Mouse (Mus musculus) hematopoietic stem cell, adult 5-6 weeks (primary cell): Measurements from ENCODE around the gene Slc9a1. TPM values are rescaled to one million over a fixed set of nuclear protein-coding genes. Genes with fewer than 3 reads are reported as not detected.

Experiments
- ATAC-seq, 2 experiments: fragments of 125-278 bp in 1 of 2; replicated peaks in 1 of 2; 2 replicates each; pipeline ENCODE4 v1.8.0; 2016 to 2017; ENCODE audit warnings: inconsistent platforms in 2 of 2, mild to moderate bottlenecking in 2 of 2, moderate number of reproducible peaks in 2 of 2, low read depth in 1 of 2, moderate TSS enrichment in 1 of 2; ENCODE audit not compliant: low FRiP score in 2 of 2, poor library complexity in 2 of 2, severe bottlenecking in 2 of 2, insufficient read depth in 1 of 2, low TSS enrichment in 1 of 2
- total RNA-seq: library from RNA; stranded (forward); fragments of 172-1452, 232-1000 nt; gene quantifications from 2 replicates; pipeline ENCODE4 v1.2.3, GENCODE M21; 2017

The Slc9a1 gene
- total RNA-seq: 11.0 and 16.9 TPM in 2 replicates

- peak; percentile 91 for ATAC-seq
These were observed at the start of gene Slc9a1 for GRCm38 (mm10) chr4:133369553-133370297. Gene Slc9a1, plus strand, starts transcription at chr4:133369706.

DNA sequence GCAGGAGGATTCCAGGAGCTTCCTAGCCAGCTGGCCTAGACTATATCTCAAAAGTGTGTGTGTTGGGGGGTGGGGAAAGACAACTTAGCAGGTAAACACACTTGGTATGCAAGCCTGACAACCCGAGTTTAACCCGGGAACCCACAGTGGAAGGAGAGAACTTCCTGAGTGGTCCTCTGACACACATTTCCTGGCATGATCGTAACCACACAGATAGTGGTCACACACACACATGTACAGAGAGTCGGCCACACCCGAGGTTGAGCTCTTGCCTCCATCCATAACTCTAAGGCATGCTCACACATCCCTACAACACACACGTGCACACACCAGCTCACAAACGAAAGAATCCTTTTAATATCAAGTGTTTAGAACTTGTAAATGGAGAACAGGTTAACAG is 41.4 kb upstream of the Slc9a1 start:
- peak; percentile 22 to 45; a peak in 3 of 4 replicates for ATAC-seq

DNA sequence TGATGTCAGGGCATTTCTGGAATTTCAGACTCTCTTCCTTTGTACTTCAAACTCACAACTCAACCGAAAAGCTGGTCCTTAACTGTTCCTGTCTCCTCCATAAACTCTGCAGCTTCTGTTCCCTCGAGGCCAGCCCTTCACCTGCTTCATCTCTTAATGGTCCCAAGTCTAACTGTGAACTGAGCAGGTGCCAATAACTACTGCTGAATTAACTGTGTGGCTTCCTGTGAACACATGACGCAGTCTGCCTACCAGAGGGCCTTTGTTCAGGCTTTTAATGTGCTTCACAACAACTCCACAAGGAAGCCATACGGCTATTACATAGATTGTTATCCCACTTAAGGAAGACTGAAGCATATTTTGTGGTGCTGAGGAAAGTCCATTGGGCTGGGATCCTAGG is 39.2 kb upstream of the Slc9a1 start:
- ATAC-seq: no peak; a peak in 1 of 4 replicates

- ATAC-seq: no peak
These were observed 36.2 kb upstream of the Slc9a1 start for GRCm38 (mm10) chr4:133333306-133333705.

DNA sequence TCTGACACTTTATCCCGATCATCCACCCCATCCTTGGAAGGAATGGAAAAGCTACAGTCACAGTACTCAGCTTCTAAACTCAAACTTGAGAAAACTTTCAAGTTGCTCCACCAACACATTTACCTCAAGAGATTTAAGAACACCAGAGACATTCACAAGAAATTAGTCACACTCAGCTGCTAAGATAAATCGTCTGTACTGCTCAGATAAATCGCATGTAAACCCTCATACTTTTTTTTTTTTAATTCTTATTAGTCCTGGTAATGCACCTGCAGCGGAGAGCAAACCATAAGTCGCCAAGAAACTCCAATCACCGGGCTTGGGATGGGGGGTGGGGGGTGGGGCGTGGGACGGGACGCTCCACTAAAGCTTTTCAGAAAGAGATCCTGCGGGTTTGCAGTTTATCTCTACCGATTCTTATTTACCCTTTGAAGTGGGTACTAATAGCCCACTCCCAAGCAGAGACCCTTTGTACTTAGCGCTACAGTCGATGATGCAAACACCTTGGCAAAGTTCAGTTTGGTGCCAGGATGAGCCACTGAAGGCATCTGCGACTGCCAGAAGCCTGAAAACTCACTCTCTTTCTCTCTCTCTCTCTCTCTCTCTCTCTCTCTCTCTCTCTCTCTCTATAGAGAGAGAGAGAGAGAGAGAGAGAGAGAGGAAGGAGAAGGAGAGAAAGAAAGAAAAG is 31.5 kb upstream of the Slc9a1 start:
- no peak for ATAC-seq

DNA sequence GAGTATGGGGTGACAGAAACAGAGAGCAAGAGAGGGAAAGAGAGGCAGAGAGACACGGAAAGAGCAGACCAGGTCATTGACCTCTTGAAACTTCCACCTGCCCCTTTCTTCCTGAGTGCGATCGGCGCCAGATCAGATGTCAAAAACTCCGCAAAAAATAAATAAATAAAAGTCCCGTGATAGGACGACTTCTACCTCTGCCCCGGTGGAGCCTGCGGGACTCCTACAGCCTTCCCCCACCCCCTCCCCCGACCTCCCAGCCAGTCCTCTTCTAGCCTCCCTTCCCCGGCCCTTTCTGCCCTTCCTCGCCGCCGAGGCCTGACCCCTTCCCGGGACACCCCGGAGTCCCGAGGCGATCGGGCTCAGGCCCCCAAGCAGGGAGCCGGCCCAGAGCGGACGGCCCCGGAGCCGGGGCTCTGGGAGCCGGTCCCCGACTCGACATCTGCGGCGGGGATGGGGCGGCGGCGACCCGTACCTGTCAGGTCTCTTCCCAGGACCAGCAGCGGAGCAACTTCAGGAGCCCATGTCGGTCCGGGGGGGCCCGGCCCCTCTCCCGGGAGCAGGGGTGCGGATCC is 30.9 kb upstream of the Slc9a1 start:
- no peak for ATAC-seq

GRCm38 (mm10) chr4:133339148-133339749 is 30.3 kb upstream of the Slc9a1 start:
- ATAC-seq: peak; percentile 95 to 98

GRCm38 (mm10) chr4:133340217-133340616 is 29.3 kb upstream of the Slc9a1 start:
- ATAC-seq: no peak

GRCm38 (mm10) chr4:133344112-133344511 is 25.4 kb upstream of the Slc9a1 start:
- ATAC-seq: no peak

- ATAC-seq: no peak
These were observed 23.8 kb upstream of the Slc9a1 start for GRCm38 (mm10) chr4:133345702-133346101.

- peak in 1 of 2 experiments; percentile 29; a peak in 2 of 4 replicates for ATAC-seq
These were observed 22.9 kb upstream of the Slc9a1 start for GRCm38 (mm10) chr4:133346577-133346976.

GRCm38 (mm10) chr4:133347624-133348023 is 21.9 kb upstream of the Slc9a1 start:
- no peak for ATAC-seq

DNA sequence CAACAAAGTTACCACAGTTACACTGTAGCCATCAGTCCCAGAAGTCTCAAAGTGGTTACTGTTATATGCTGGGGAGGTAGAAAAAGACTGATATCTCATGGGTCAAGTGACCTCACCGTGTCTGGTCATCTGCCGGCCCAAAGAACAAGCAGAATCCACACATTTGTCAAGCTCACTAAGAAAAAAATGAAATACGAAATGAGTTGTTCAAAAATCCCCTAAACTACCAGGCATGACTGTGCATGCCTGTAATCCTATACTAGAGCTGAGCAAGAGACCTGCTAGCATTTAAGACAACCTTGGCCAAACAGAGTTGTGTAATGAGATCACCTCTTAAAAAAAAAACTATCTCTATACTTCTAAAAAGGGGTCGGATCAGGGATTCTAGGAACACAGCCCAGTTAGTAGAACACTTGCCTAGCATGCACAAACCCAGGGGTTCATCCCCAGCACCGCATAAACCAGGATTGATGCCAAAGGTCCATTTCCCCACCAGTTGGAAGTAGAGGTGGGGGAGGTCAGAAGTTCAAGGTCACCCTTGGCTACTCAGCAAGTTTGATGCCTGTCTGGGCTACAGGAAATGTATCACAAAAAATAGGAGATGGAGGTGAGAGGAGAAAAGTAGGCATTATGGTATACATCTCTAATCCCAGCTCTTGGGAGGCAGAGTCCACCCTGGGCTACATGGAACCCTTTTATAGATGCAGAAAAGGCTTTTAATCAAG is 21.3 kb upstream of the Slc9a1 start:
- no peak for ATAC-seq

DNA sequence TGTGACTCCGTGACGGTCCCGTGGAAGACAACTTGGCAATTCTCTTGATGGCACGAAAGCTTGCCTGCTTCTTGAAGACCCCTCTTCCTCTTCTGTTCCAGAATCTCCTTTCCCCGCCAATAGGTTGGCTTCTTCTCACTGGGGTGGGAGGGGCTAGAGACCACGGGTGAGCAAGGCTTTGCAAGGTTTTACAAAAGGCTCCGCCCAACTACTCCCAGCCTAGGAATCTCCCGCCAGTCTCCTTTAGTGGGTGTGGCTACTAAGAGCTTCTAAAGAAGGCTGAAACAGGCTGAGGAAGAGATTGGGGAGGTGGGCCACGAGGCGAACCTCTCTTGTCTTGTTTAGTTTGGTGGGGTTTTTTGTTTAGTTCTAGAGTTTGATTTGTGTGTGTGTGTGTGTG is 16.7 kb upstream of the Slc9a1 start:
- no peak for ATAC-seq

DNA sequence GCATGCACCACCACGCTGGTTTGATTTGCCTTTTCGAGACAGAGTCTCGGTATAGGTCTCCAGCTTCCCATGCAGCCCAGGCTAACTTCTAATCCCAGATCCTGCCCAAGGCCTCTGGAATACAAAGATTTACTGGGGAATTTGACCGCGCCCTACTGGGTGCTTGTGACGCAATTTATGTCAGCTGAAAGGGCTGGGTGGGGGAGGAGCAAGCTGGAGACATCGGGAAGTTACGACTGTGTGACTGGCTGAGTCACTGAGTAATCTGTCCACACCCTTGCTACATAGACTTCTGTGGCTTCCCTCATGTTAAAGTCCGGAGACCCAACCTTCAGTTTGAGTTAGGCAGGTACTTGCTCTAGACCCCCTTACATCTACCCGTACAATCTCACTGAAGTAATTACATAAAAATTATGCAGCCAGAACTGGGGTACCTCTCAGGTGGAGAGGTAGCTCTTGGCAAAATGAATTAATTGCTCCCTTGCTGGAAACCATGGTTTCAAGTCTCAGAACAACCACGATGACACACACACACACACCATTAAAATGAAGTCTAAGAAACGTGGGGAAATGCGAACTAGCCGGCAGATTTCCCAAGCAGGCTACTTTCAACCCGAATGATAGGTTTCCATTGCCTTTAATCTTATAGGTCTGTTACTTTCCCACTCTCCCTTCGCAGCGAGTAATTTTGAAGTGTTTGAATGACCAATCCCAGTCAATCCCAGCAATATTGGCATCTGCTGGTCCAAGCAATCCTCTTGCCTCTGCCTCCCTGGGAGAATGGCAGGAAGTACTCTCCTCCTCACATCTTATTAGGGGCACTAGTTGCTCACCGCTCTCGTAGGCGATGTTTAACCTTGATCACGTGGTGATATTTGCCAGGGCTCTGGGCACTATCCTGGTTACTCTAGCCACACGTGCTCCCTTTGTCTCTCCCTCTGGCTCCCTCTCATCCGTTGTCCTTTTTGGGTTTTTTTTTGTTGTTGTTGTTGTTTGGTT is 15.8 kb upstream of the Slc9a1 start, which contains the start of gene Wdtc1:
Wdtc1 (minus strand) TSS at position 115 of the 999 bp plus-strand sequence.
- peak; percentile 32 to 82; a peak in 1 of 4 replicates for ATAC-seq

GRCm38 (mm10) chr4:133354641-133355040 is 14.9 kb upstream of the Slc9a1 start:
- ATAC-seq: no peak
